Mouse (Mus musculus) erythroblast, embryonic 14.5 days (primary cell): ENCODE data around the gene Sgms2. TPM values are rescaled to one million over a fixed set of nuclear protein-coding genes. Genes with fewer than 3 reads are reported as not detected.

Experiments
- H3K27me3 ChIP-seq: 2 replicates; pipeline ENCODE4 v1.6.1; 2012; ENCODE audit warnings: inconsistent platforms; ENCODE audit not compliant: control insufficient read depth
- H3K36me3 ChIP-seq: 2 replicates; pipeline ENCODE4 v1.6.1; 2012; ENCODE audit warnings: mild to moderate bottlenecking, inconsistent platforms; ENCODE audit not compliant: control insufficient read depth
- H3K4me1 ChIP-seq: 2 replicates; pipeline ENCODE4 v1.6.1; 2012; ENCODE audit warnings: inconsistent platforms; ENCODE audit not compliant: control insufficient read depth
- H3K4me3 ChIP-seq: replicated peaks from 2 replicates; pipeline ENCODE3; 2012; ENCODE audit warnings: moderate library complexity, mild to moderate bottlenecking, inconsistent platforms
- H3K9me3 ChIP-seq: 2 replicates; pipeline ENCODE4 v1.6.1; 2012; ENCODE audit warnings: low read length, inconsistent platforms, mixed read lengths; ENCODE audit not compliant: control insufficient read depth
- GATA1 ChIP-seq: IDR thresholded peaks from 2 replicates; pipeline ENCODE4 v1.6.1; 2012; ENCODE audit warnings: low read length, inconsistent platforms, mixed read lengths
- TAL1 ChIP-seq: IDR thresholded peaks from 3 replicates; pipeline ENCODE4 v1.6.1; 2012; ENCODE audit warnings: low read length, inconsistent platforms, mixed read lengths
- polyA plus RNA-seq: library from polyadenylated mRNA; stranded (reverse); fragments of >175 nt; gene quantifications from 2 replicates; pipeline ENCODE4 v1.2.3, GENCODE M21; 2012

Gene Sgms2
- polyA plus RNA-seq, 1 experiment = 0.01 TPM

- H3K36me3 ChIP-seq = no peaks in the 10 kb centered on the region; the same call in 1 of the 2 replicates
- no peaks in the 10 kb centered on the region for H3K4me1 ChIP-seq
- H3K4me3 ChIP-seq = no peak overlapping the region
- peaks cover 11% of the 10 kb centered on the region; the same call in 1 of the 2 replicates for H3K9me3 ChIP-seq
- no peaks in the 10 kb centered on the region for H3K27me3 ChIP-seq
- TF ChIP-seq TAL1 (no peak), GATA1 (no peak)
Measured at GRCm38 (mm10) chr3:131473496-131473895, 17.7 kb downstream of the Sgms2 start.

DNA sequence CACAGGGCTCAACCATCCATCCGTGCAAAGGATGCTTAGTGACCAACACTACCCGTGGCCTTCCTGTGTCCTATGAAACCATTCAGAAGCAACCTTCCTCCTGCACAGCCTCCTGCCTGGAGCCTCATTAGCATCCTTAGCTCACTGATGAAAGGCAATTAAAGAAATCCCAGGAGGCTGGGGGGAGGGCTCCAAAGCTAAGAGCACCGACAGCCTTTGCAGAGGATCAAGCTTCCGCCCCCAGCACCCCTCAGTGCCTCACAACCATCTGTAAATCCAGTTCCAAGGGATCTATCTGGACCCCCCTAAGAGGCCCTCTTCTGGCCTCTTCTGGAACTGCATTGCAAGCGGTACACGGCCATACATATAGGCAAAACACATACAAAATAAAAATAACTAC is 19.4 kb downstream of the Sgms2 start:
- no peak overlapping the region for H3K4me3 ChIP-seq
- peaks cover 6% of the 10 kb centered on the region; the same call in 1 of the 2 replicates for H3K9me3 ChIP-seq
- H3K27me3 ChIP-seq = no peaks in the 10 kb centered on the region
- TF ChIP-seq TAL1 = no peak
- TF ChIP-seq GATA1 = no peak
- H3K4me1 ChIP-seq = no peaks in the 10 kb centered on the region
- no peaks in the 10 kb centered on the region; the same call in 1 of the 2 replicates for H3K36me3 ChIP-seq

GRCm38 (mm10) chr3:131471435-131471834 is 19.8 kb downstream of the Sgms2 start:
- no peak for TF ChIP-seq GATA1
- no peaks in the 10 kb centered on the region for H3K27me3 ChIP-seq
- H3K4me1 ChIP-seq = no peaks in the 10 kb centered on the region
- no peak overlapping the region for H3K4me3 ChIP-seq
- H3K36me3 ChIP-seq = no peaks in the 10 kb centered on the region; the same call in 1 of the 2 replicates
- peaks cover 3% of the 10 kb centered on the region; the same call in 1 of the 2 replicates for H3K9me3 ChIP-seq

DNA sequence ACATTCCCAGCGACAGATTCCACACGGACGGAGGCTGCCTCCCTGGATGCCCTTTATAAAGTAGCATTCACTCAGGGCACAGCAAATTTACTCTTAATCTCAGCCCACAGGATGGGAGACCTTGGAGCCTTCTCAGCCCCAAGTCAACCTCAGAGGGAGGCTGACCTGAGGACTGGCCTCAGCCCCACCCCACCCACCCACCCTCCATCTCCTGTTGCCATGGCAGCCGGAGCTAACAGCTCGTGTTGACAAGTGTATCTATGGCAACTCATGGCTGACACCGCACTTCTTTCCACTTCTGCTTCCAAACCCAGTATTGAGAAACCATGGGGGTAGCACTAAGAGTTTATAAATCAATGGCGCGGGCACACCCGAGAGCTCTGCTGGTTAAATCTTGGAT is 20.4 kb downstream of the Sgms2 start:
- no peak for TF ChIP-seq GATA1
- no peak overlapping the region for H3K4me3 ChIP-seq

DNA sequence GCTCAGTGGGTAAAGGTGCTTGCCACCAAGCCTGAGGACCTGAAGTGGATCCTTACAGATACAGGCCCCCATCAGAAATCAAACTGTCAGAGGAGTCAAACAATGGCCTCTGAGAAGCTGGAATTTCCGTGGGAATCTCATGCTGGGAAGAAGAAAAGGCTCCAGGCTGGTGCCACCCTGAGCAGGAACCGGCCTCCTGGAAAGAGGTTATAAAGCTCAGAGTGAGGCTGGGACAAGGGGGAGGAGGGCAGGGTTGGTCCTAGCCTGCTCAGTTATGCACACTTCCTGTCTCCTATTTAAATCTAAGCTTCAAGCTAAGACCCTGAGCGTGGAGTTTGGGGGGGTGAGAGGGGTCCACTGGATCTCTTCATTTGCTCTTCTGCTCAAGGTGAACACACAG is 21.6 kb downstream of the Sgms2 start:
- no peaks in the 10 kb centered on the region for H3K36me3 ChIP-seq
- H3K9me3 ChIP-seq = no peaks in the 10 kb centered on the region
- no peak for TF ChIP-seq GATA1
- H3K4me1 ChIP-seq = no peaks in the 10 kb centered on the region
- no peak overlapping the region for H3K4me3 ChIP-seq
- H3K27me3 ChIP-seq = no peaks in the 10 kb centered on the region

More for the DNA sequence above, 20.4 kb downstream of the Sgms2 start:
- H3K27me3 ChIP-seq = no peaks in the 10 kb centered on the region
- no peaks in the 10 kb centered on the region for H3K36me3 ChIP-seq
- H3K4me1 ChIP-seq = no peaks in the 10 kb centered on the region
- H3K9me3 ChIP-seq = no peaks in the 10 kb centered on the region

DNA sequence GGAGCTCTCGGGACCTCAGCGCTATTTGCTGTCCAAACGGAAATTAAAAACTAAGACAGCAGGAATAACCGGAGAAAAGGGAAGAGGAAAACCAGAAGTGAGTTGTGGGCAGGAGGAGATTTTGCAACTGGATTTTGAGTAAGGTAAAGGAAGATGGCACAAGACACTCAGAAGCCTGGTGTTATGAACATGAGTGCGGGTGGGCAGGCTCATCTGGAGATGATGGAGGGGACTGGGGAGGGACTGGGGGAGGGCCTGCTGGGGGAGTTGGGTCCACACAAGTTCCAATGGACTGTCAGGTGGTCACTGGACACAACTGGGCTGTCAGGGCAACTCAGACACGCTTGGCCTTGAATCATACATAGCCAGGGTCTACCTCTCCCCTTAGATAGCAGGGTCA is 24.8 kb downstream of the Sgms2 start:
- no peak for TF ChIP-seq TAL1
- TF ChIP-seq GATA1 = no peak
- Histone ChIP-seq H3K4me3 (no peak overlapping the region), H3K9me3 (no peaks in the 10 kb centered on the region), H3K4me1 (no peaks in the 10 kb centered on the region), H3K36me3 (no peaks in the 10 kb centered on the region), H3K27me3 (no peaks in the 10 kb centered on the region)

DNA sequence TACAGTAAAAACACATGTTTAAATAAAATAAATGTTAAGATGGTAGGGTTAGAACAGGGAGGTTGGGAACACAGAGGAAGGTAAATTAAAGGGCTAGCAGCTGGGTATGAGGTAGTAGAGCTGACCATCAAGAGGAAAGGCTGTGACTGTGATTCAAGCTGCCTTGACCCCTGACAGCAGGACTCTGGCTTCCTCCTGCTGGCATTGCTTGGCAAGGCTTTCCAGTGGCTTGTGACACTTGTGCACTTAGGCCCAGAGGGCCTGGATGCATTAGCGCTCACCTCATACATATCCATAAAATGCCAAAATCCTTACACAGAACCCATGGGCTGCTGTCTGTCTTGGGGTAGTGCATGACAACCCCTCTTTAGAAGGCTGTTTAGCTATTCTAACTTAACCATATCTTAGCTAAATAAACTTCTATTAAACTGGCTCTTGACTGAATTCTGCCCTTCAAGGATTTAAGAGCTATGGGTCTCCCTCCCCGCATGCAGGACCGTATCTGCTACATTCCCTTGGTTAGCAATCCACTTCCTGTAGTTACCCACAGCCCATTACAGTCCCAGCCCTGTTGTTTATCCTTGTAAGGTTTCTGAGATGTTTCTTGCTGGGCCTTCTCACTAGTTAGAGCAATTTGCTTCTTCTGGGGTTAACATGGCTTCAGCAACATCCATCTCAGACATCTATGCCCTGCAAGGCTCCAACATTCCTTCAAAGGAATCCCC is 25.5 kb downstream of the Sgms2 start:
- no peaks in the 10 kb centered on the region for H3K36me3 ChIP-seq
- H3K27me3 ChIP-seq = no peaks in the 10 kb centered on the region
- H3K4me1 ChIP-seq = no peaks in the 10 kb centered on the region
- no peak overlapping the region for H3K4me3 ChIP-seq
- TF ChIP-seq GATA1 (no peak), TAL1 (no peak)
- no peaks in the 10 kb centered on the region for H3K9me3 ChIP-seq

GRCm38 (mm10) chr3:131372996-131373395 is 118.2 kb downstream of the Sgms2 start:
- no peak for TF ChIP-seq GATA1
- no peak for TF ChIP-seq TAL1
- H3K9me3 ChIP-seq = no peaks in the 10 kb centered on the region
- H3K27me3 ChIP-seq = no peaks in the 10 kb centered on the region
- no peaks in the 10 kb centered on the region for H3K36me3 ChIP-seq
- no peak overlapping the region for H3K4me3 ChIP-seq
- no peaks in the 10 kb centered on the region for H3K4me1 ChIP-seq

DNA sequence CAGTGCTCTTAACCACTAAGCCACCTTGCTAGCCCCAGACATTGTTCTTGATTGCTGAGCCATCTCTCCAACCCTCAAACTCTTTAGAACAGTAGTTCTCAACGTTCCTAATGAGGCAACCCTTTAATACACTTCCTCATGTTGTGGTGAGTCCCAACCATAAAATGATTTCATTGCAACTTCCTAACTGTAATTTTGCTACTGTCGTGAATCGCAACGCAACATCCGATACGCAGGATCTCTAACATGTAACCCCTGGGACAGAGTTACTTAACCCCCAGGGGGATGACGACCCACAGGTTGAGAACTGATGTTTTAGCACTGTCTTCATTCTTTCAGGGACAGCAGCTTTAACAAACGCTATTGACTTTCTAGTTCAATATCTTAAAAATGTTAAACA is 122.5 kb downstream of the Sgms2 start:
- no peak overlapping the region for H3K4me3 ChIP-seq
- TF ChIP-seq TAL1 (no peak), GATA1 (no peak)
- H3K4me1 ChIP-seq = no peaks in the 10 kb centered on the region
- H3K9me3 ChIP-seq = no peaks in the 10 kb centered on the region
- H3K36me3 ChIP-seq = no peaks in the 10 kb centered on the region
- H3K27me3 ChIP-seq = no peaks in the 10 kb centered on the region

DNA sequence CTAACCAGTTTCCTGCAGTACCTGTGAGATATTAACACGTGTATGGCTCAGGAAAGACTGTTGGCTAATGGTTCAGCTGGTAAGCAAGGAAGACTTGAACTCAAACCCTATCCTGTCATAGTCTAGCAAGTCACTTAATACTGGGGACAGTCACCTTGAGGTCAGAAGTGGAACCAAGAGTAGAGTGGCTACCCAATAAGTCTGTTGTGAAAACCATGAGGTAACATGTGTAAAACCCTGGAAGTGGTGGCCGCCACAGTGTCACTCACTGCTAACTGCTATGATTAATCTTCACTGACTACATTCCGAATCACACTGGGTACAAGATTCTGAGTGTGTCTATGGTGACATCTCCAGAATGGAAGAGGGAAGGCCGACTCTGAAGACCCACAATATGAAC is 123.8 kb downstream of the Sgms2 start:
- Histone ChIP-seq H3K27me3 (no peaks in the 10 kb centered on the region), H3K36me3 (no peaks in the 10 kb centered on the region), H3K4me3 (no peak overlapping the region), H3K9me3 (no peaks in the 10 kb centered on the region), H3K4me1 (no peaks in the 10 kb centered on the region)
- TF ChIP-seq GATA1 (no peak), TAL1 (no peak)
